Mouse (Mus musculus): Measurements from ENCODE around the gene Psd4.

DNA sequence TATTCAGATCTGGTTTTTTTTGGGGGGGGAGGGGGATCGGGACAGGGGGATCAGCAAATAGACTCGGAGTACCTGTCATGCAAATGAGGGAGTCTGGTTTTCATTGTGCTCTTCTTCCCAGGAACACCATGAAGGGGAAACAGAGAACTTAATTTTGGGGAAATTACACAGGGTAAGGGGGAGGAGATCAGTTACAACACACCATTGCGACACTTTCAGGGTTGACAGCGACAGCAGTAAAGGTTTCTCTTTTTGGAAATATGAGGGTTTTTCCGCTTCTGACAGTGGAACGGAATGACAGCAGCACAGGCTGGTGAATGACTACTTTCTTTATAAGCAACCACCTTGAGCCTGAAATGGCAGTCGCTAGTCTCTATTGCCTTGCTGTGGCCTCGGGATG, 22.3 kb upstream of the Psd4 start:
- TF ChIP-seq POLR2A (IDR thresholded peaks at IDR 0.05; ENCODE audit: low read depth, low read length) (no peak), CTCF (IDR thresholded peaks at IDR 0.05; ENCODE audit: borderline replicate concordance, insufficient read depth, low read length) (no peak)

Measured in embryonic fibroblast, embryonic 13.5 days (primary cell).